Mouse (Mus musculus): ENCODE data around the gene Gm9918. TPM values are rescaled to one million over a fixed set of nuclear protein-coding genes. Genes with fewer than 3 reads are reported as not detected.
"Not testable (repeated sequence)": the region's sequence is repeated elsewhere in the genome, so short reads cannot be mapped to it uniquely, and the experiment has no call there.

Gm9918 gene
- polyA plus RNA-seq (2012; rRNA removed): 0.05 TPM in 1 of 2 replicates, not detected in the other

DNA sequence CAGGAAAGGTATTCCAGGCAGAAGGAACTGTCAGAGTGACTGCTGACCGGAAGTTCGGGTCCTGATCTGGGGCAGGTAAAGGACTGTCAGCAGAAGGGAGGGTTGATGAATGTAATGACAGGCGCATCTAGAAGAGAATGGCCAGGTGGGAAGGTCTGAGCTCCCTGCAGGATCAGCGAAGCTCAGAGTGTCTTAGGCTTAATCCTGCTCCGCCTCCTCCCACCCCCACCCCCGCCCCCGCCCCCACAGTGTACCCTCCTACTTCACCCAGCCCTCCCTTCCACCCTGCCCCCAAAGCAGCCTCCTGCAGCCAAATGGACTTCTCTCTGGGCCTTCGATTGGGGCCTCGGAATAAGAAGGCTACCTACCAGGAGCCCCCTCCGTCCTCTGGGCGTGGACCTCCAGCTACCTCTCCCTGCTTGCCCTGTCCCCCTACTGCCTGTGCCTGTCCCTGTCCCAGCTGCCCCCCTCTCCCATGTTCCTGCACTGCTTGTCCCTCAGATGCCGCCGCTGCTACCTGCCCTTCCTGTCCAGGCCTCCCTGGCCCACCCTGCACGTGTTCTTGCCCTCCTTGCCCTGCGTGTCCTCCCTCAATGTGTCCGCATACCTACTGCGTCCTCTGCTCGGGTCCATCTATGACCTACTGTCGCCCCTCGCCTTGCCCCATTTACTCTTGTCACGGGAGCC lies at the start of gene Gm9918:
TSS of gene Gm9918 (plus strand) at position 290 of the 687 bp plus-strand sequence.
- no peak for DNase-seq (ENCODE audit: low read depth in 1 of 2, low spot score in 2 of 2)
- no peaks in the 10 kb centered on the region for H3K36me3 ChIP-seq (ENCODE audit: control insufficient read depth, insufficient read depth, low read length)
- 84% methylated on average over 21 of the region's 21 CpGs for WGBS
- no peak within 1 kb of the TSS for H3K4me3 ChIP-seq (ENCODE audit: extremely low read depth, insufficient read depth, insufficient read length)
- TF ChIP-seq CTCF (IDR thresholded peaks at IDR 0.05; ENCODE audit: extremely low read depth, insufficient read depth, insufficient read length, insufficient replicate concordance) (no peak), POLR2A (IDR thresholded peaks at IDR 0.05; ENCODE audit: low read depth, low read length) (no peak)
- no peaks in the 10 kb centered on the region for H3K4me1 ChIP-seq (ENCODE audit: control insufficient read depth, insufficient read depth, insufficient read length)
- peaks cover 4% of the 10 kb centered on the region; the same call in 1 of the 2 replicates for H3K27me3 ChIP-seq (ENCODE audit: control insufficient read depth, insufficient read depth, low read length)
- no peak within 1 kb of the TSS for H3K27ac ChIP-seq (ENCODE audit: insufficient read depth, low read length)

DNA sequence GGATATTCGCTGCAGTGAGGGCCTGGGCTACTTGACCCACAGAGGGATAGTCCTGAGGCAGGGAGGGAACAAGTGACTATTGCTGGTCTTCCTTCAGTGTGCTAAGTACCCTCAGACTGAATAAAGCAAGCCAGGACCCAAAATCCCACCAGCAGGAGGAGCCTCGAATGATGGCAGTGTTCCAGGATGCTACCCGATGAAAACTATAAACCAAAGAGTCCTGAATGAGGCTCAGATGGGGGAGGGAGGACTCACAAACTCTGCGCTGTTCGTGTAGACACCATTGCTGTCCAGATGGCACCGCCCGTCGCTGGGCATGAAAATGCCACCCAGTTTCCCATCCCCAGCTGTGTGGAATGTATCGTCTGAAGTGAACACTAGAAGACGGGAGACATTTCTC lies 48.0 kb upstream of the Gm9918 start:
- no peaks in the 10 kb centered on the region for H3K27me3 ChIP-seq (ENCODE audit: control insufficient read depth, insufficient read depth, low read length)
- H3K4me1 ChIP-seq (ENCODE audit: control insufficient read depth, insufficient read depth, insufficient read length): peaks cover 11% of the 10 kb centered on the region
- WGBS: 81% methylated on average over 10 of the region's 10 CpGs
- no peak overlapping the region for H3K4me3 ChIP-seq (ENCODE audit: extremely low read depth, insufficient read depth, insufficient read length)
- TF ChIP-seq POLR2A (IDR thresholded peaks at IDR 0.05; ENCODE audit: low read depth, low read length) (no peak), CTCF (IDR thresholded peaks at IDR 0.05; ENCODE audit: extremely low read depth, insufficient read depth, insufficient read length, insufficient replicate concordance) (no peak)
- H3K27ac ChIP-seq (ENCODE audit: insufficient read depth, low read length): no peak overlapping the region
- H3K36me3 ChIP-seq (ENCODE audit: control insufficient read depth, insufficient read depth, low read length): peaks cover 24% of the 10 kb centered on the region
- no peak for DNase-seq (ENCODE audit: low read depth in 1 of 2, low spot score in 2 of 2)

DNA sequence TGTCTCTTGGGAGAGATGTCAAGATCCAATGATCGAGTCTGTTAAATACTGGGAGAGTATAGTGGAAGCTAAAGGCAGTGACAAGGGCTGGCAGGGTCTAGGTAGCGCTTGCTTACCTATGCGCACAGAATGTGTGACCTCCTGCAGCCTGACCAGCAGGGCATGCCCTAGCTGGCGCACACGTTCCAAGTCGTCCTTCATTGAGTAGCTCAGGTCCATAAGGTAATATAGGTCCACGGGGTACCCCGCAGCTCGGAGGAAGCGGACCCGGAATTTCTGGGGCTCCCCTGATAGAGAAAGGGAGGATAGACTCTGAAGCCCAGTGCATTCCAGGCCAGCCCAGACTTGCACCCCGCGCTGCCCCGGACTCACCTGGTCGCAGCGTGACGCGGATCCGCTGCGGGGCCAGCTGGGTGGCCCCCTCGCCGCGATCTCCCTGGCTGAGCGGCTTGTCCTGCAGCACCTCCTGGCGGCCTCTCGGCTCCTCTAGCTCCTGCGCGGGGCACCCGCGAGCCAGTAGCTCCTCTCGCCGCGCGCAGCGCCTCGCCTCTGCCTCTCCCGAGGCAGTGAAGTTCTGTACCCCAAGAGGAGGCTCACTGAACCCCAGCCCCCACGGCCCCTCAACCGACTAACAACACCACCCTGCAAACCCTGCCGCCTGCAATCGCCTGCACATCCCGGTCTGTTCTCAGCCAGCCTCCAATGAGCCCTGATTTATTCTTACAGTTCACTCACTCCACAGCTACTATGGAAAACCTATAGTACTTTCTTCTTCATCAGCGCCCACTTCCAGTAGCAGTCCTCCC lies 46.0 kb upstream of the Gm9918 start:
- DNase-seq (ENCODE audit: low read depth in 1 of 2, low spot score in 2 of 2): peak in 1 of 2 experiments; percentile 84
- Histone ChIP-seq H3K27ac (ENCODE audit: insufficient read depth, low read length) (peak overlapping the region; percentile 63), H3K4me3 (ENCODE audit: extremely low read depth, insufficient read depth, insufficient read length) (peak overlapping the region; percentile 53), H3K27me3 (ENCODE audit: control insufficient read depth, insufficient read depth, low read length) (no peaks in the 10 kb centered on the region), H3K36me3 (ENCODE audit: control insufficient read depth, insufficient read depth, low read length) (peaks cover 22% of the 10 kb centered on the region), H3K4me1 (ENCODE audit: control insufficient read depth, insufficient read depth, insufficient read length) (peaks cover 11% of the 10 kb centered on the region)
- TF ChIP-seq CTCF (IDR thresholded peaks at IDR 0.05; ENCODE audit: extremely low read depth, insufficient read depth, insufficient read length, insufficient replicate concordance): peak; percentile 76
- TF ChIP-seq POLR2A (IDR thresholded peaks at IDR 0.05; ENCODE audit: low read depth, low read length): no peak
- WGBS: 10% methylated on average over 43 of the region's 43 CpGs

DNA sequence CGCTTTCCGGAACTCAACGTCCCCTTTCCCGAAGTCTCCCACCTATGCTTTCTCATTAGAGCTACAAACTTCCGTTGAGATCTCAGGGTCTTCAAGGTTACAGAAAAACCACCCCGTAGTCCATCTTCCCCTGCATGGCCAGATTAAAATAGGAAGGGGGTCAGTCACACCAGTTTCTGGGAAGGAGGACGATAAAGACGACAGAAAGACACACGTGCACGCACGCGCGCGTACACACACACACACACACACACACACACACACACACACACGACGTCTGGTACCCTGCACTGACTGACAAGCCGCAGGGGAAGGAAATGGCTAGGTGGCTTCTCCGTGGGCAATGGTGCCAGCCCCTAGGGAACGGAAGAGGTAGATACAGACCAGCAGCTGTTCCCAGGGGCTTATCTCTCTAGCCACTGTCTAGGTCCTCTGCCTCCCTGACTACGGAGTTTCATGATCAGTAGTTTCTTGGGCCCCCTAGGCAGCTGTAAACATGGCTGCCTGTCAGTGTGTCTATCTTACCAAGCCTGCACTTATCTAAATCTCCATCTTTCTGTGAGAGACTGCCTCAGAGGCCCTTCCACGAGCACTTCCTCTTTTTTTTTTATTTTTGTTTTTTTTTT lies 45.3 kb upstream of the Gm9918 start:
- TF ChIP-seq POLR2A (IDR thresholded peaks at IDR 0.05; ENCODE audit: low read depth, low read length): no peak
- no peak for TF ChIP-seq CTCF (IDR thresholded peaks at IDR 0.05; ENCODE audit: extremely low read depth, insufficient read depth, insufficient read length, insufficient replicate concordance)
- Histone ChIP-seq H3K36me3 (ENCODE audit: control insufficient read depth, insufficient read depth, low read length) (peaks cover 21% of the 10 kb centered on the region), H3K27ac (ENCODE audit: insufficient read depth, low read length) (peak overlapping the region; percentile 72), H3K4me1 (ENCODE audit: control insufficient read depth, insufficient read depth, insufficient read length) (peaks cover 11% of the 10 kb centered on the region), H3K4me3 (ENCODE audit: extremely low read depth, insufficient read depth, insufficient read length) (peak overlapping the region; percentile 53), H3K27me3 (ENCODE audit: control insufficient read depth, insufficient read depth, low read length) (no peaks in the 10 kb centered on the region)
- DNase-seq (ENCODE audit: low read depth in 1 of 2, low spot score in 2 of 2): peak; percentile 74 to 82
- WGBS: 2% methylated on average over 21 of the region's 21 CpGs

DNA sequence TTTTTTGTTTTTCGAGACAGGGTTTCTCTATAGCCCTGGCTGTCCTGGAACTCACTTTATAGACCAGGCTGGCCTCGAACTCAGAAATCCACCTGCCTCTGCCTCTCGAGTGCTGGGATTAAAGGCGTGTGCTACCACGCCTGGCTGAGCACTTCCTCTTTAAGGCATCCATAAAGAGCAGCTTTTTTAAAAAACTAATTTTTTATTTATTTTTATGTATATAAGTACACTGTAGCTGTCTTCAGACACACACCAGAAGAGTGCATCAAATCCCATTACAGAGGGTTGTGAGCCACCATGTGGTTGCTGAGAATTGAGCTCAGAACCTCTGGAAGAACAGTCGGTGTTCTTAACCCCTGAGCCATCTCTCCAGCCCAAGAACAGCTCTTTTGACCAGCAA lies 44.7 kb upstream of the Gm9918 start:
- Histone ChIP-seq H3K27ac (ENCODE audit: insufficient read depth, low read length) (peak overlapping the region; percentile 25; the same call in 1 of the 2 replicates), H3K36me3 (ENCODE audit: control insufficient read depth, insufficient read depth, low read length) (peaks cover 19% of the 10 kb centered on the region)
- WGBS: 17% methylated on average over 6 of the region's 6 CpGs

DNA sequence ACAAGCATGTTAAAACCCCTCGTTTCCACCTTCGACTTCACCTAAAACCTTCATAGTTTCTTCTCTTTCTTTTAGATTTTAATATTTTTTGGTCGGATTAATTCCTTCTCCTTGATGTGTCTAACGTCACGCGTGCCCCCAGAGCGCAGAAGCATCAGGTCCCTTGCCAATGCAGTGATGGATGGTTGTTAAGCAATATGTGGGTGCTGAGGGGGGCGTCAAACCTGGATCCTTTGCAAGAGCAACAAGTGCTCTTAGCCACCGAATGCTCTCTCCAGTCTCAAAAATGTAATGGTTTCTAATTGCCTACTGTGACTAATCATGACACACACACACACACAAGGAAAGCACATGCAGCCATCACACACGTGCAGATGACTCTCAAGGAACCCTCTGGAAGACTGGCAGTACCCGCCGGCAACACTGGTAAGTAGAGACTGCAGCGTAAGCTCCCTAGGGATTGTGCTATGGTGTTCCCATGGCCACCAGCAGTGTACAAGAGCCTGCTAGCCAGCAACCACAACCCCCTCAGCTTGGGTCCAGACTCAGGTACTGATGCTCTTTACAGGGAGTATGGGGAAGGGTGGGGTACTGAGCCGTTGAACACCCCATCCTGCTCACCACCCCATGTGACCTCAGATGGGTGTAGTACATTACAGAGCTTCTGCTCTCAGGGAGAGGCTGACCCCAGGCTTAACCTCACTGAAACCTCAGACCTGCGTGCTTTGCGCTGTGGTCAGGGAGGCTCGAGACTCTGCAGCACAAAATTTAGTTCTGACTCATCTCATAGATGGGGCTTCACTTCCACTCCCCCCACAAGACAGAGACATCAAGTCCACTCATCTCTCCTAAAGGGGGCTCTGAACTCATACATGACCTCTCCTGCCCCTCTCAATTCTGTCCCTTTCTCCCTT lies 39.7 kb upstream of the Gm9918 start:
- H3K4me3 ChIP-seq (ENCODE audit: extremely low read depth, insufficient read depth, insufficient read length): peak overlapping the region; percentile 69
- peak overlapping the region; percentile 84 for H3K27ac ChIP-seq (ENCODE audit: insufficient read depth, low read length)
- 56% methylated on average over 17 of the region's 17 CpGs for WGBS
- 0 out of 2 replicates have a peak, but pooled peaks cover 4% of the 10 kb centered on the region for H3K36me3 ChIP-seq (ENCODE audit: control insufficient read depth, insufficient read depth, low read length)
- TF ChIP-seq CTCF (IDR thresholded peaks at IDR 0.05; ENCODE audit: extremely low read depth, insufficient read depth, insufficient read length, insufficient replicate concordance) (no peak), POLR2A (IDR thresholded peaks at IDR 0.05; ENCODE audit: low read depth, low read length) (no peak)
- no peaks in the 10 kb centered on the region for H3K27me3 ChIP-seq (ENCODE audit: control insufficient read depth, insufficient read depth, low read length)
- H3K4me1 ChIP-seq (ENCODE audit: control insufficient read depth, insufficient read depth, insufficient read length): peaks cover 42% of the 10 kb centered on the region
- peak in 1 of 2 experiments; percentile 56 for DNase-seq (ENCODE audit: low read depth in 1 of 2, low spot score in 2 of 2)

More for the DNA sequence above, 44.7 kb upstream of the Gm9918 start:
- H3K4me1 ChIP-seq (ENCODE audit: control insufficient read depth, insufficient read depth, insufficient read length): peaks cover 12% of the 10 kb centered on the region
- not testable (repeated sequence) for DNase-seq (ENCODE audit: low read depth in 1 of 2, low spot score in 2 of 2); H3K27me3 ChIP-seq (ENCODE audit: control insufficient read depth, insufficient read depth, low read length); H3K4me3 ChIP-seq (ENCODE audit: extremely low read depth, insufficient read depth, insufficient read length)
